Mouse (Mus musculus) adrenal gland, postnatal 14 days (tissue): ENCODE results near the gene Tyrp1. TPM values are rescaled to one million over a fixed set of nuclear protein-coding genes. Genes with fewer than 3 reads are reported as not detected.
A peak's percentile ranks its signal among the peaks of the same experiment; 100 is the strongest.

Experiments
- DNase-seq: peaks from one replicate; pipeline ENCODE4 v3.0.0; 2021; ENCODE audit warnings: mixed read lengths
- long read RNA-seq, 2 experiments: library from polyadenylated mRNA; stranded (forward); transcript quantifications; one replicate each; pipeline ENCODE4 v2.0.0; 2021
- total RNA-seq: library from RNA; stranded (reverse); gene quantifications from 2 replicates; pipeline ENCODE4 v1.2.3, GENCODE M21; 2021

Gene Tyrp1
- total RNA-seq = not detected in 2 replicates
- long read RNA-seq, experiment 1 = 0 reads
- long read RNA-seq, experiment 2 = 0 reads

DNA sequence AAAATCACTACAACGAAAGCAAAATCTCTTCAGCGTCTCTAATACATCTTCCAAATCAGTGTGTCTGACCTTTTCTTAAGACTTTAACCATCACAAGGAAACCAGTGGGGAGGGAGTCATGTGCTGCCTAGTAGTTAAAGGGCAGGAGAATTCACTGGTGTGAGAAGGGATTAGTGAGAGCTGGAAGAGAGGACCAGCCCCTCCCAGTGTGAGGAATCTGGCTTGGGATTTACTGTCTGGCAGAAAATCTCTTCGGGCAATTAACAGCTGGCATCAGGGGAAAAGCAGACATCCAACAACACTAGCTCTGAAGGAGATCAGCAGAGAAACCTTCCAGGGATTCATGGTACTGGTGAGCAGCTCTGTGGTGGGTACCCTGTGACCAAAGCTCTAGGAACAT lies at the start of gene Tyrp1:
TSS of gene Tyrp1 (plus strand) at position 74 of the 400 bp plus-strand sequence.
- DNase-seq = no peak

GRCm38 (mm10) chr4:80788339-80788738 lies 45.6 kb upstream of the Tyrp1 start:
- no peak for DNase-seq

- no peak for DNase-seq
Observed at GRCm38 (mm10) chr4:80819511-80819910, 14.4 kb upstream of the Tyrp1 start.

DNA sequence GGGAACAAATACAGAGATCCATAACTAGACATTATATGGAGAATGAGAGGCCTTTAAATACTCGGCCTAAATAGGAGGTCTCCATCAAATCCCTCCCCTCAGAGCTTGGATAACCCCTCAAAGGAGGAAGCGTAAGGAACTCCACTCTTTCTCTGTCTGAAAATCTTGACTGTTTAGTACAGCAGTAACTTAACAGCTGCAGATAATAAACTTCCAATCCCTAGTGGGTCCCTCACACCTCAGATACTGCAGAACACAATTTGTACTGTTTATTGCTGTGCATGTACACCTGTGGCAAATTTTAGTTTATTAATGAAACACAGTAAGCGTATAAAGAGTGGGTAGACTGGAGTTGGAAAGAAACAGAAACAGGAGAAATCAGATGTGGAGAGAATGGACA lies 12.0 kb upstream of the Tyrp1 start:
- DNase-seq = no peak

- no peak for DNase-seq
Observed at GRCm38 (mm10) chr4:80828232-80828631, 5.7 kb upstream of the Tyrp1 start.

DNA sequence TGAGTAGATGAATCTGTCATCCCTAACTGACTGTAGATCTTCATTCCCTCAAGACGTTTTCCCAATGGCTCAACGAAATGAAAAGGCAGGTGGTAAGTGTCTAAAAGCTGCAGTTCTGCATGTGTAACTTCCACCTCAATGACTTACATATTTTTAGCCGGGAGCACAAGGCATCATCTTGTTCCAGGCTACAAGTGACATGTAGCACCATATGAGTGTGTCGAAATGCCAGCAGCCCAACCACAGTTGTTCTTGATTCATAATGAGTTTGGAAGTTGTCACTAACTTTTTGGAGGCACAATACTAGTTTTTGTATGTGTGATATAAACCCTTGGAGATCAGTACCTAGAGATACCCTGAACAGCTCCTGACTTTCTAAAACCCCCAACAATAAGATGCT lies 5.4 kb downstream of the Tyrp1 start:
- DNase-seq = no peak

- DNase-seq = no peak
Observed at GRCm38 (mm10) chr4:80841980-80842379, 8.1 kb downstream of the Tyrp1 start.

DNA sequence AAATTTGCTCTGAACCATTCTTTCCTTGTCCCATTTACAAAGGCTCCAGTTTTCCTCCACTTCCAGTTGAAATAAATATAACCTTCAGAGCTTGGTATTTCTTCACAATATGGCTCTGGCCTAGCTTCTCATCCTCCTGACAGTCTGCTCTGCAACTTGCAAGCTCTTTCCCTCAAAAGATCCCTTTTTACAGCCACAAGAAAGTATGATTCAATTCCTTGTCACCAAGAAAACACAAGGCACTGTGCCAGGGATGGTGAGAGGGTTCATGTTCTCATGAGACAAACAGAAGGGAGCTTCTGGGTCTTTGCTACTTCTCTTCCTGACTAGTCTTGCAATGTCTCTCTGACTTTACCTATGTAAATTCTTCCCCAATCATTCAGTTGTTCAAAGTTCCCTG lies 9.8 kb downstream of the Tyrp1 start:
- DNase-seq = no peak

DNA sequence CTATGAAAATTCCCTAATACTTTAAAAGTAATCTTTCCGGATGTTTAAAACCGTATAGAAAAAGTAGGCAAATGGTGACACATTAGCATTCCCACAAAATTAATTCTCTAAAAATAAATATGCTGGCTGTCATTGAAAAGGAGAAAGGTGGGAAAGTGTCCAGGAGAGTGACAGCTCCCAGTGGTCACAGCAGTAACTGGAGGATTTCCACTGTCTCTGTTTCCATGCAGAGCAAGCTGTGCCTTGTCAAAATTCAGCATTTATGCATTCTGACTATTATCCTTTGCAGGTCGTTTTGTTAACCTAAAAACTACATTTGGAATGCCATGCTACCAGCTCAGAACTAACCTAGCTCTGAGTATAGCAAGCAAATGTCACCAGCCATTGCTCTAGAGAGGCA lies 12.1 kb downstream of the Tyrp1 start:
- no peak for DNase-seq

DNA sequence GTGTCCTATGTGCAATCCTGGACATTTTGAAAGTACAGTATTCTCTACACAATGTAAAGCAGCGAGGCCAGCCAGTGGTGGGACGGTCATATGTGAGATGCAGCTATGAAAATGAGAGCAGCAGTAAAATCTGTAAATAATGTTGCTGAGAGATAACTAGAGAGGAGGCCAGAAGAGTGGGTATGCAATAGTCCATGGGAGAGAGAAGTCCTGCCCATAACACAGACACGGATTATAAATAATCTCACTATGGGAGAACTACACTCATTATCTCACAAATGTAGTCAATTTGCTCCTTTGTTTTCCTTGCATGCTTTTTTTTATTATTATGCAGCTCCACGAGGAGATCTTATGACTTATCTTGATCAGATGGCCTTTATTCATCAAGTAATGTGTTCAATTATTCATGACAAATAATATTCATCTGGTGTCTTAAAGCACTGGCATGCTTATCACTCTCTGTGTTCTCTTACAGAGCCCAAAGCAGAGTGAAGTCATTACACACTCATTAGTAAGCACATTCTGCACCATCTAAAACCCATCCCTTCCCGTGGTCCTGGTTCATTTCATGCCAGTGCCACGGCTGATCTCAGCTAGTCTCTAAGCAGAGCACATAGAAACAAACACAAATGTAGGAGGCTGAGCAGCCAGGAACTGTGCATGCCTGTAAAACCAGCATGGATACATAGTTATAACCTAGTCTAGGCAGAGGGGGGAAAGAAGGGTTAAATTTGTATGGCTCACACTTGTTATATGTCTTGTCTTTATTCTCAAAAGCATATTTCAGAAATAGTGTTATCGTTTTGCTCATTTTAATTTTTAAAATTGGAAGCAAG lies 18.9 kb downstream of the Tyrp1 start:
- DNase-seq = no peak

- no peak for DNase-seq
Observed at GRCm38 (mm10) chr4:80855495-80855894, 21.6 kb downstream of the Tyrp1 start.

- DNase-seq = no peak
Observed at GRCm38 (mm10) chr4:80862962-80863361, 29.0 kb downstream of the Tyrp1 start.

DNA sequence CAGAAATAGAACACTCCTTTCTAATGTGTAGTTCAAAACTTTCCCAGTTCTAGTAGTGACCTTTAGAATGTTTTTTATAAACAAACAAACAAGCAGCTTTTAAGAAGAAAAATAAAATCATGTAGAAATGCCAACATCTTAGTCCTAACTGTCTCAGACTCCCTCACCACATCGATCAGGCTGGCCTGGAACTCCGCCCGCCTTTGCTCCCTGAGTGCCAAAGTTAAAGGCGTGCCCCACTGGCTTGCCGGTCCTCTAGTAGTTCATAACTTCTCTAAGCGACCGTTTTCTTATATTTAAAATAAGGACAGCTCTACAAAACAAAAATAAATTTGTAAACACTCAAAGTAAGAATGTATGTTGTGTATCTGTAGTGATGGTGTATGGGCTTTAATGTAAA lies 30.0 kb downstream of the Tyrp1 start:
- DNase-seq = no peak

DNA sequence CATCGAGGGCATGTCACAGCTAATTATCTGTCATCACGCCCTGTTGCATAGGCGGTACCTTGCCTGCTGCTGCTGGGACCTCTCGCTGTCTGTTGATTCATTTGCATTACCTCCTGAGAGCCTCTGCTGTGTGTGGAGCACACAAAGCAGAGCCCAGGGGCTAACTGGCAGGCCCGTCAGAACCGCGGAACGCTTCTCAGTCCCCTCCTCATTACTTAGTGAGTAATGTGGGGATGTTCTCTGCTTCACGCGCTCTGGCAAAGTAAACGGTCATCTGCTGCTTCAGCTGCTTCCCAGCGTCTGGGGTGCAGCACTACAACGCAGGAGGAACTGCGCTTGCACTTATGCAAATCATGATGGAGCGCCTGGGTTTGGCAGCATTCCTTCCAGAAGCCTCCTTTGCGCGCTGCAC lies 30.6 kb downstream of the Tyrp1 start:
- DNase-seq = peak; percentile 35

GRCm38 (mm10) chr4:80866065-80866464 lies 32.1 kb downstream of the Tyrp1 start:
- peak; percentile 35 for DNase-seq

GRCm38 (mm10) chr4:80869598-80869997 lies 35.7 kb downstream of the Tyrp1 start:
- no peak for DNase-seq

GRCm38 (mm10) chr4:80872847-80873644 lies 39.1 kb downstream of the Tyrp1 start:
- DNase-seq = peak; percentile 23

DNA sequence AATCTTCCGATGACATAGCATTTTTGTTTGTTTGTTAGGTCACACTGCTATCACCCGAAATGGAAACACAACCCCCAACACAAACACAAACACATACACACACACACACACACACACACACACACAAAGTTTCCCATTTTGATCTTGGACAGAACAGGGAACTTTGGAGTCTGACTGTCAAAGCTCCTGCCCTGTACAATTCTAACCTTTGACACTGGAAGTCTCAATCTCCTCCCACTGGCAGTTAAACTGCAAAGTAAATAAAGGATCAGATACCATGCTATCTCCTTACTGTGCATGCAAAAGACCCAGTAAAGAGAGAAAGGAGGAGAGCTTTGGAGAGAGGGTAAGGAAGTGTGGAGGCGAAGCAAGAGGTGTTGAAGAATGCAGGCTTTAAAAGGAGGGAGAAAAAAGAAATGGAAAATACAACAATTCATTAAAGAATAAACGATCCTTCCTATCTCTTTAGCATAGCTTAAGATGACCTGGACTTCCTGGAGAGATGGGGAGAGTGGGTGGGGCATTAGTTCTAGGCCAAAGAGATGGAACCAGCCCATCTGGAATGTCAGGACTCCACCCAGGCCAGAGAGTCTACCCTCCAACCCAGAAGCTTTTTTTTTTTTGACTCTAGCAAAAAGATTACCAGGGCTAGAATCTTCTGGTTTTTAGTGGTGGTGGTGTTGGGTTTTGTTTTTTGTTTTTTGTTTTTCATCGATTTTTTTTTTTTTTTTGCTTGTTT lies 40.4 kb downstream of the Tyrp1 start:
- no peak for DNase-seq

DNA sequence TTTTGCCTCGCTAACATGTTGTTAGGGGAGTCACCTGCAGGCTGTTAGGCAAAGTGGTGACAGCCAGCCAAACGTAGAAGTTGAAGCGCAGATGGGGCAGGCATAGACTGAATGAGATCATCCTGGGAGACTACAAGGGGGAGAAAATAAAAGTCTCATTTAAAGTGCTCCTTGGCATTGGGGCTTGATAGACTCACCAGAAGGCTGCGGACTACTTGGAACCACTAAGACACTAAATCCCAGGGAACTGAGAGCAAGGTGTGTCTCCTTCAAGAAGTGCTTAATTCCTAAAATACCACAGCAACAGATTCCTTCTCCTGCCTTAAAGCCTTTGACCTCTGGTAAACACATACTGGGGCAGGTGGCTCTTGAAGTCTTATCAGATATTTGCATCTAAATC lies 41.1 kb downstream of the Tyrp1 start:
- no peak for DNase-seq

- no peak for DNase-seq
Observed at GRCm38 (mm10) chr4:80881996-80882599, 48.2 kb downstream of the Tyrp1 start.

DNA sequence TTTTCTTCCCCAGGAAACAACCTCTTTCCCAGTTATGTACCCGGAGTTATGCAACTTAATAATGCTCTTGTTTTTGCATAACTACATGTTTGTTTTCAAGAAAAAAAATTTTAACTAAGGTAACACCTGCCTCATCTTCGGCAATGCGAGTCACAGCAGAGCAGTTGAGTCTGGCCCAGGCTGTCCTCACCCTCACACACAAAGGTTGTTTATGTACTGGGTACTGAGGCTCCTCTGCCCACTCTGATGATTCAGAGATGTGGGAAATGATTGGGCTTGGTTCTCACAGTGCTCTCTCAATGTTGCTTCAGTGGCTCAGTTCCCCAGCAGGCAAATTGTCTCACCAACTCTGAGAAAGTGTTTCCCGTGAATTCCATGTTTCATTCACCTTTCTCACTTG lies 52.7 kb downstream of the Tyrp1 start:
- no peak for DNase-seq

DNA sequence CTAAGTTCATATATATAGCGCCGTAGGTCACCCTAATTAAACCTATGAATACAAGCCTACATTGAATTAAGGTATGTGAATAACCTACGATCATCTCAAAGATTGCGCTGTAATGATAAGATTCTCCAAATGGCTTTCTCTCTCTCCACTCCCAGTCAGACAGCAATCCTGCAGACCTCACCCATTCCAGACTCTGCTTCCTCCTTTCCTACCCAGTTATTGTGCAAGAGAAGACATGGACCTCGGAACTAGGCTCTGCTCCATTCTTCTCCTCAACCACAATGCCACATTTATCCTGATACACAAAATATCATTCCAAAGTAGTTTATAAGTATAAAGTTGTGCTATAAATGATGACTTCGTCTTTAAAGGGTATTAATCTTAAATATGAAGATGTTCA lies 57.1 kb downstream of the Tyrp1 start:
- DNase-seq = no peak
